Mouse (Mus musculus) heart, adult 18-20 months (tissue): Measurements from ENCODE around the gene Arap2. TPM values are rescaled to one million over a fixed set of nuclear protein-coding genes. Genes with fewer than 3 reads are reported as not detected.

Experiments used
- DNase-seq, 2 experiments: peaks; one replicate each; pipeline ENCODE4 v3.0.0; 2021 to 2022; ENCODE audit warnings: mixed read lengths in 1 of 2
- total RNA-seq, 2 experiments: library from RNA; stranded (reverse); gene quantifications; 2 replicates each; pipeline ENCODE4 v1.2.3; 2021

The Arap2 gene
- total RNA-seq, 2 experiments from 2014 or later: 9.9 to 12.3 TPM

DNA sequence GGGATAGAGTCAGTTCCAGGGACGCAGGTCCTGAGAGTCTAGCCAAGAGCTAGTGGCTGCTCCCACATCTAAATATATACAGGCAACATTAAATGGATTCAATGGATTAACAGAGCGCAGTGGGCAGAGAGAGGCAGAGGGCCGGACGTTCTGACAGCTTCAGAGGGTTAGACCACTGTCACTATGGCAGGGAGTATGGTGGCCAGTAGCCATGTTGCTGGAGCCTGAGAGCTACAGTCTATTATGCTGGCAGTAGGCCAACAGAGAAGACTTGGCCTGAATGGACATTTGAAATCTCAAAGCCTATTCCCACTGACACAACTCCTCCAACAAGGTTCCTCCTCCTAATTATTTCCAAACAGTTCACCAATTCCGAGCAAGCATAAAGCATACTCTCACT, 137.1 kb downstream of the Arap2 start:
- DNase-seq: no peak

DNA sequence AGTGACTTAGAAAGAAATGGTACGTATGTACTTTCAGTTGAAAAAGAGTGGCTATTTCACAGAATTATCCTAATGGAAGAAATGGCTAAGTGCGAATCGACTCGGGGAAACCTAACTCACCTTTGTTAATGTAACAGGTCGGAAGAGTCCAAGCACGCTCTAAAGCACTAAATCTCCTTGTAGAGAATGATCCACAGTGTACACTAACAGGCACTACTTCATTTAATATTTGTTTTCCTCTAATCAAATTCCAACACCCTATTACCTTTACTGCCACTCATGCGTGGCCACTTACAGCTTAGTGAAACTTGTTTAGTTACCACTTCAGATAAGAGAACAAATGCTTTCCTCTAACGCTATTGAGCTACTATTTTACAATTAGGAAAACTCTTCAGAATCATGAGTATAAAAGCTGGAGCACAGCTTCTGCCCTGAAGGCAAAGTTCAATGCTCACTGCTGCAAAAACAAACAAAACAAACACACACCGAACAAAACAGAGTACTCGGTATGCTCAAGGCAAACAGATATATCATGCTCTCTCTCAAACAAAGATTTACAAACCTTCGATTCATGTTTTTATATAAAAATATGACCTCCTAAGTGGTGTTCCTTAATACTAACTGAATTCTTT, 143.0 kb downstream of the Arap2 start:
- DNase-seq: no peak

GRCm38 (mm10) chr5:62618286-62618685, 147.7 kb downstream of the Arap2 start:
- DNase-seq: no peak

DNA sequence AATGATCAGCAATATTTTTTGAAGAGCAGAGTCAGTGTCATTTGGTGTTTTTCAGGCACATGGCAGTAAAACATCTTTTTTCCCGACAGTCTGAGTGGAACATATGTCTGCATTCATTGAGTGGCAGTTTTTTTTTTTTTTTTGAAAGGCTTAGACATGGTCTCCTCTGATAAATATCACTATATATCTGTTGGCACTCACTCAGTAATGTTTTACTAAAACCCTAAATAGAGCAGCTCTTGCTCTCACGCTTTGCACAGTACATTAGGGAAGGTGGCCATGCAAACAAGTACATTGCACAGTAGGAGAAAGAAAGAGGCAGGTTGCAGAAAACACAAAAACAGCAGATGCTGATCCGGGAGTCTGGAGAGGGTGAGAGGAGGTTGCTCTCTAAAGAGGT, 154.0 kb downstream of the Arap2 start:
- DNase-seq: no peak

DNA sequence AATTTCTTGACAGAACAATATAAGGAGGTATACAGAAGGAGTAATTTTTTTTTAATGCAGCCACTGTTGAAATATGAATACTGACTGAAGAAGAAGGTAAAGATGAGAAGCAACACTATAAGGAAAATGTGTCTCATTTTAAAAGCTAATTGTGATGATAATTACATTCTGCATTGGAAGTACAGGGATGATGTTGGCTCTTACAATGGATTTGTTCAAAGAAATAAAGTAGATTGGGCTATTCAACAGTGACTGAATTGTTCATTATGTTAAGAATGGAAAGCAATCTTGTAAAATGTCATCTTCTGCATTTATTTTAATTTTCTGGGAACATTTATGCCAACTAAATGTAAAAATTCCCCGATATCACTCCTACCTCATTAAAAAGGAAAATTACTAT, 178.6 kb downstream of the Arap2 start:
- DNase-seq: no peak

GRCm38 (mm10) chr5:62582643-62583042, 183.3 kb downstream of the Arap2 start:
- DNase-seq: no peak

- DNase-seq: no peak
Measured at GRCm38 (mm10) chr5:62581699-62582098, 184.3 kb downstream of the Arap2 start.

- DNase-seq: no peak
Measured at GRCm38 (mm10) chr5:62574336-62574844, 191.6 kb downstream of the Arap2 start.

Other genes starting within 250 kb of the Arap2 start
- gene Dthd1, start 47.7 kb upstream of the Arap2 start, total RNA-seq: under 1 TPM in 1 of 2 experiments, not detected in 1; 0.15 TPM